Mouse (Mus musculus) common myeloid progenitor, adult 5-6 weeks (primary cell): ENCODE data around the gene Rsg1. TPM values are rescaled to one million over a fixed set of nuclear protein-coding genes. Genes with fewer than 3 reads are reported as not detected.
A peak's percentile ranks its signal among the peaks of the same experiment; 100 is the strongest.

Experiments
- ATAC-seq: replicated peaks from 2 replicates; pipeline ENCODE4 v1.8.0; 2016; ENCODE audit warnings: low read depth, mild to moderate bottlenecking, moderate TSS enrichment, inconsistent platforms; ENCODE audit not compliant: poor library complexity, severe bottlenecking
- total RNA-seq: library from RNA; stranded (forward); fragments of 200-1000, 187-1606 nt; gene quantifications from 2 replicates; pipeline ENCODE4 v1.2.3, GENCODE M21; 2017

The Rsg1 gene
- total RNA-seq, 1 experiment from 2014 or later, result 6.1 TPM

GRCm38 (mm10) chr4:141271228-141271627, 57.5 kb downstream of the Rsg1 start:
- no peak for ATAC-seq

DNA sequence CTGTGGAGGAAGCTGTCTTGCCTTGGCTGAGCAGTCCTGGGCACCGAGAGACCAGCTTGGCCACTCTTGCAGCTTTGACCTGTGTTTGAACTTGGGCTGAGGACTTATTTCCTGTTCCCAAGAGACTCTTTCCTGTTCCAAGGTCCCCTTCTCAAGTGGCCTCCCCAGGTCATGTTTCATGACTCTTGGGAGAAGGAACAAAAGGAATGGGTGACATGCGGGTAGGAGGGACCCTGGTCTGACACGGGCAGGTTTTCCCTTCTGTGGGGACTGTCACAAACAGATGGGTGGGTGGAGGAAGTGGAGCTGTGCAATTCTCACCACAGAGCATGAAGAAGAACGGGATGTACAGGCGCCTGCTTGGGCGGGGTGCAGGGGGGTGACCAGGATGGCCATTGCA, 58.0 kb downstream of the Rsg1 start:
- peak; percentile 17; the same call in 1 of the 2 replicates for ATAC-seq

DNA sequence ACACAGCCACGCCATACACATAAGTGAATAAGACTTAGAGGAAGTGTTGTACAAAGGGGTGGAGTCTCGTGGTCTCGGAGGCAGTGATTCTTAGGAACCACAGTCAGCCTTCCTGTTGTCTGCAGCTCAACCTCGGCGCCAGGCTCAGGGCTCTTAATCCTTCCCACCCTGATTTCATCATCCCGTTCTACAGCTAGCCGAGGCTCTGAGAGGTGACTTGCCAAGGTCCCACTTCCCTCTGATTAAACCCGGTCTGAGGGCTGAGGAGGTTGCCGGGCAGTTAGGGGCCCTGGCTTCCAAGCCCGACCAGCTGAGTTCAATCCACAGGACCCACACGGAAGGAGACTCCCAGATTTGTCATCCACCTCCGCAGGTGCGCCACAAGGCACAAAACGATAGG, 59.1 kb downstream of the Rsg1 start:
- ATAC-seq, result peak; percentile 85

- peak; percentile 73 for ATAC-seq
Measured at GRCm38 (mm10) chr4:141273296-141273695, 59.5 kb downstream of the Rsg1 start.

DNA sequence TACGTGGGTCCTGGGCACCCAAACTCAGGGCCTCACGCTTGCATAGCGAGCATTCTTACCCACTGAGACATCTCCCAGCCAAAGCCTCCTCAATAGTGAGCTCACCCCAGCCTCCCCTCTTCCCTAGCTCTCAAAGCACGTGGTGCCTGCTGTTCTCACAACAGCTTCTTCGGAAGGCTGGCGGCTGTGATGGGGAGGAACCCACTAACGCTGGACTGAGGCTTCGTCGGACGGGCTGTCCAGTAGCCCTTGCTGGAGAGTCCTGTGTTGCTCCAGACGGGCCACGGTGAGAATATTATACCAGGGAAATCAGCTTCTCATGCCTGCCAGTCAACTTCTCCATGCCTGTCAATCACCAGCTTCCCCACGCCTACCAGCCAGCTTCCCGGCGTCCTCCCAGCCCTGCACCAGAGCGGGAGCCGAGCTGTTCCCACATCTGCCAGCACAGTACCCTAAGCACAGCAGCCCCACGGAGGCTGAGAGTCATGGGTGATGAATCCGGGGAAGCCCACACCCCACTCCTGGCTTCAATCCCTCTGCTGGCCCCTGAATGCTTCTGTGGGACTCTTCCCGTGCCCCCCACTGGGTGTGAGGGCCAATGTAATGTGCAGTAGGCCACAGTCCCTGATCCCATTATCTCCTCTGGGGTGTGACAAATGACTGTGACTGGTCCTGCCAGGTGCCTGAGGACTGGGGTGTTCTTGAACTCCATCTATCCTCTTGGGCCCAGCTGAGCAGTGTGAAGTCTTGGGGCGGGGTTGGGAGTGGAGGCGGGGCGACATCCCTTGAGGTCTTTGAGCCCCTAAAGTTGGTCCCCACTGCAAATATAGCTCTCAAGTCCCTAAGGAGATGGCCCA, 61.0 kb downstream of the Rsg1 start:
- ATAC-seq, result no peak

Other genes with a start within 250 kb of the Rsg1 start
- gene Atp13a2, start 227.1 kb upstream of the Rsg1 start, total RNA-seq, result 33.6 and 63.3 TPM in 2 replicates
- gene Mfap2, start 203.5 kb upstream of the Rsg1 start, total RNA-seq, result not detected in 2 replicates
- gene Crocc, start 153.4 kb upstream of the Rsg1 start, total RNA-seq, result 4.3 and 9.3 TPM in 2 replicates
- gene Necap2, start 135.6 kb upstream of the Rsg1 start, total RNA-seq, result 60.3 and 78.8 TPM in 2 replicates
- gene Spata21, start 125.6 kb upstream of the Rsg1 start, total RNA-seq, result not detected in 2 replicates
- 40.1 and 47.4 TPM in 2 replicates for gene Szrd1, start 74.2 kb upstream of the Rsg1 start, total RNA-seq
- gene Fbxo42, start 66.0 kb upstream of the Rsg1 start, total RNA-seq, result 10.4 and 13.2 TPM in 2 replicates
- gene Arhgef19, start 25.5 kb downstream of the Rsg1 start, total RNA-seq, result not detected in 2 replicates
- gene Epha2, start 87.3 kb downstream of the Rsg1 start, total RNA-seq, result 0.29 and 1.2 TPM in 2 replicates
- not detected in 2 replicates for gene Fam131c, start 154.3 kb downstream of the Rsg1 start, total RNA-seq
- not detected in 2 replicates for gene Clcnka, start 184.8 kb downstream of the Rsg1 start, total RNA-seq
- gene Clcnkb, start 202.1 kb downstream of the Rsg1 start, total RNA-seq, result not detected in 2 replicates
- not detected in 2 replicates for gene Hspb7, start 206.8 kb downstream of the Rsg1 start, total RNA-seq
- not detected in 2 replicates for gene Srarp, start 222.1 kb downstream of the Rsg1 start, total RNA-seq
- 15.0 and 19.4 TPM in 2 replicates for gene Zbtb17, start 230.7 kb downstream of the Rsg1 start, total RNA-seq